Mouse (Mus musculus): Measurements from ENCODE around the gene Ascl2. TPM values are rescaled to one million over a fixed set of nuclear protein-coding genes. Genes with fewer than 3 reads are reported as not detected.

Ascl2 gene
- polyA plus RNA-seq, 1 experiment from 2014 or later, result 0.39 TPM

- Histone ChIP-seq H3K4me1 (replicated peaks; ENCODE audit: control insufficient read depth, insufficient read depth, low read length) (no peaks in the 10 kb centered on the region), H3K36me3 (replicated peaks; ENCODE audit: control insufficient read depth, insufficient read depth) (no peaks in the 10 kb centered on the region), H3K9ac (no peak overlapping the region), H3K4me3 (replicated peaks; ENCODE audit: low read length) (no peak overlapping the region), H3K9me3 (ENCODE audit: control insufficient read depth, low read length) (no peaks in the 10 kb centered on the region), H3K27ac (no peak overlapping the region), H3K27me3 (ENCODE audit: control insufficient read depth, insufficient read depth, low read length) (no peaks in the 10 kb centered on the region), H3K4me2 (replicated peaks) (no peak overlapping the region)
- no peak for DNase-seq (ENCODE audit: low spot score)
- 84% methylated on average over 8 of the region's 8 CpGs for WGBS
- ATAC-seq (ENCODE audit: low FRiP score), result no peak
Measured at GRCm38 (mm10) chr7:142927293-142927692, 41.8 kb downstream of the Ascl2 start.

DNA sequence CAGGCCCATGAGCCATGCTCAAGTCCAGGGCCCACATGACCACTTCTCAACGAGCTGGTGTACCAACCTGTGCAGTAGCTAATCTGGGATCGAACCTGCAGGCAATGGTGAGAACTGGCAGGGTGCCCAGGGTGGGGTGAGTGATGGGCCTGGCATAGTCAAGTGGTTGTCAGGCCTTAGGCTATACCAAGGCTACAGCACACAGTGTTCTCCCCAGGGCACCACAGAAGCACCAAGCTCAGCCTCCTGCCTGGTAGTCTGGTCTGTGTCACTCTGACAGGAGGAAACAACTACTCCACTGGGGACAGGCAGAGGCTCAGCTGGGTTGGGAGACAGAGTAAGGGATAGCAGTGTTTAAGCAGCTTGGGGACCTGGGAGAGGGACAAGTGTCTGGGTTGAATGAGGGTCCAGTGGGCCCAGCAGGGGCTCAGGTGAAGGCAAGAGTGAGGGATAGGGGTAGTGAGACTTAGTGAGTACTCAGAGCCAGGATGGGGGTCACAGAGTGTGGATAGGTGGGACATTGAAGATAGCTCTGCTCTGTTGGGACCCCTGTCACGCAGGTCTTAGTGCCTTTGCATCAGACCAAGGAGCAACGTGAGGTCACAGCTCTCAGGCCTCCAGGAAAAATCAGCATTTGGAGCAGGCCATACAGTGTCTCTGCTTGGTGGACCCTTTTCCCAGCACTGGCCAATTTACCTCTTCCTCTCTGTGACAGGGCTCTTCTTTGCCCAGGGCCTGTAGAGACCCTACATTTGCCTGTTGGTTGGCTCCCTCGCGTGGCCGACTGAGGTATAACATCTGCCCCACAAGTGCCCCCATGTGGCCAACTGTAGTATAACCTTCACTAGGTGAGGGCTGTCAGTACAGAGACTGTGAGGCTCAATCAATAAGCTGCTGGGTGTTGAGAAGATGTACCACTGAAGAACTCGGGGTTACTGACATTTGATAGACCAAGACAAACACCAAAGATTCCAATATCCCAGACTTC, 50.1 kb downstream of the Ascl2 start:
- DNase-seq (ENCODE audit: low spot score) (peak; percentile 86), ATAC-seq (ENCODE audit: low FRiP score) (peak; percentile 75; the same call in 1 of the 2 replicates)
- 28% methylated on average over 8 of the region's 8 CpGs for WGBS

DNA sequence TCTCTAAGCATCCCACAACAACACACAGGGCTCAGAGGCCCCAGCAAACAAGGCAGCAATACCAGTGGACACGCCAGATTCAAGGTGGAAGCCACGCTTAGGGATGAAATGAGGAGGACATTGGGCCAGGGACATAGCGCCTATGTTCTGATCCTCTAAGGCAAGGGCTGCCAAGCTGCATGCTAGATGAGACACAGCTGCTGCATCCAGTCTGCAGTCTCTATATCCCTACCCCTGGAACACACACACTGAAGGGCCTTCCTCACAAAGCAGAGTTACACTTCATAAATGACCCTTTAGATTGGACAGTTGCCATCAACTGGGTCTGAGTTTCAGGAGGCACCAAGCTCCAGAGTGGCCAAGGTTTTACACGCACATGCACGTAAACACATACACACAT, 51.4 kb downstream of the Ascl2 start:
- DNase-seq (ENCODE audit: low spot score), result no peak
- 88% methylated on average over 5 of the region's 5 CpGs for WGBS
- H3K4me1 ChIP-seq (replicated peaks; ENCODE audit: control insufficient read depth, insufficient read depth, low read length), result 0 out of 2 replicates have a peak, but pooled peaks cover 10% of the 10 kb centered on the region

More for the DNA sequence above, 50.1 kb downstream of the Ascl2 start:
- Histone ChIP-seq H3K4me2 (replicated peaks) (no peak overlapping the region), H3K9ac (no peak overlapping the region), H3K36me3 (replicated peaks; ENCODE audit: control insufficient read depth, insufficient read depth) (no peaks in the 10 kb centered on the region), H3K27me3 (ENCODE audit: control insufficient read depth, insufficient read depth, low read length) (no peaks in the 10 kb centered on the region), H3K4me1 (replicated peaks; ENCODE audit: control insufficient read depth, insufficient read depth, low read length) (0 out of 2 replicates have a peak, but pooled peaks cover 10% of the 10 kb centered on the region), H3K27ac (no peak overlapping the region), H3K4me3 (replicated peaks; ENCODE audit: low read length) (no peak overlapping the region), H3K9me3 (ENCODE audit: control insufficient read depth, low read length) (no peaks in the 10 kb centered on the region)

More for the DNA sequence above, 51.4 kb downstream of the Ascl2 start:
- ATAC-seq (ENCODE audit: low FRiP score), result no peak
- no peak overlapping the region for H3K4me2 ChIP-seq (replicated peaks)
- no peak overlapping the region for H3K9ac ChIP-seq
- no peaks in the 10 kb centered on the region for H3K27me3 ChIP-seq (ENCODE audit: control insufficient read depth, insufficient read depth, low read length)
- H3K9me3 ChIP-seq (ENCODE audit: control insufficient read depth, low read length), result no peaks in the 10 kb centered on the region
- H3K27ac ChIP-seq, result no peak overlapping the region
- H3K4me3 ChIP-seq (replicated peaks; ENCODE audit: low read length), result no peak overlapping the region
- H3K36me3 ChIP-seq (replicated peaks; ENCODE audit: control insufficient read depth, insufficient read depth), result no peaks in the 10 kb centered on the region

Other genes with a start within 250 kb of the Ascl2 start
- gene Ins2, start 225.9 kb downstream of the Ascl2 start, polyA plus RNA-seq (2014; fragmentation: Nextera tagmentation; extraction: Ambion mirVana), result 3.1 and 4.0 TPM in 2 replicates
- 4.7 and 7.6 TPM in 2 replicates for gene Th, start 38.1 kb downstream of the Ascl2 start, polyA plus RNA-seq (2014; fragmentation: Nextera tagmentation; extraction: Ambion mirVana)
- 0.43 and 0.82 TPM in 2 replicates for gene Tspan32, start 35.8 kb upstream of the Ascl2 start, polyA plus RNA-seq (2014; fragmentation: Nextera tagmentation; extraction: Ambion mirVana)
- 455 and 483 TPM in 2 replicates for gene Cd81, start 83.5 kb upstream of the Ascl2 start, polyA plus RNA-seq (2014; fragmentation: Nextera tagmentation; extraction: Ambion mirVana)
- 56.8 and 62.8 TPM in 2 replicates for gene Tssc4, start 100.0 kb upstream of the Ascl2 start, polyA plus RNA-seq (2014; fragmentation: Nextera tagmentation; extraction: Ambion mirVana)
- gene Trpm5, start 125.4 kb upstream of the Ascl2 start, polyA plus RNA-seq (2014; fragmentation: Nextera tagmentation; extraction: Ambion mirVana), result 1.9 and 2.3 TPM in 2 replicates
- gene Kcnq1, start 137.1 kb upstream of the Ascl2 start, polyA plus RNA-seq (2014; fragmentation: Nextera tagmentation; extraction: Ambion mirVana), result 0.94 and 1.3 TPM in 2 replicates

Data from hindbrain, embryonic 14.5 days (tissue).